Mouse (Mus musculus) liver, embryonic 13.5 days (tissue): ENCODE results near the gene Gm45837. TPM values are rescaled to one million over a fixed set of nuclear protein-coding genes. Genes with fewer than 3 reads are reported as not detected.

Source experiments
- ATAC-seq: fragments of 200-750 bp; cut with Nextera tagmentation; 2 replicates; pipeline ENCODE4 v1.8.0; 2017; ENCODE audit warnings: low read depth, mild to moderate bottlenecking, moderate number of reproducible peaks, moderate library complexity
- DNase-seq: peaks from one replicate; pipeline ENCODE4 v3.0.0; 2022
- H3K27ac ChIP-seq: fragments of 300-500 bp; sonication (generic); 2 replicates; pipeline ENCODE4 v1.5.1; 2015; ENCODE audit warnings: moderate library complexity, mild to moderate bottlenecking, inconsistent platforms
- H3K27me3 ChIP-seq: fragments of 300-500 bp; sonication (generic); 2 replicates; pipeline ENCODE4 v1.6.1; 2015; ENCODE audit warnings: mild to moderate bottlenecking, inconsistent platforms
- H3K36me3 ChIP-seq: fragments of 300-500 bp; sonication (generic); 2 replicates; pipeline ENCODE4 v1.6.1; 2015; ENCODE audit warnings: mild to moderate bottlenecking, inconsistent platforms
- H3K4me1 ChIP-seq: fragments of 300-500 bp; sonication (generic); replicated peaks from 2 replicates; pipeline ENCODE4 v1.6.1; 2015; ENCODE audit warnings: inconsistent platforms
- H3K4me2 ChIP-seq: fragments of 300-500 bp; sonication (generic); 2 replicates; pipeline ENCODE4 v1.6.1; 2015; ENCODE audit warnings: inconsistent platforms, mild to moderate bottlenecking, moderate library complexity
- H3K4me3 ChIP-seq: fragments of 300-500 bp; sonication (generic); replicated peaks from 2 replicates; pipeline ENCODE4 v1.5.1; 2015; ENCODE audit warnings: mild to moderate bottlenecking, inconsistent platforms
- H3K9ac ChIP-seq: fragments of 300-500 bp; sonication (generic); 2 replicates; pipeline ENCODE4 v1.6.1; 2015; ENCODE audit warnings: mild to moderate bottlenecking, inconsistent platforms
- H3K9me3 ChIP-seq: fragments of 300-500 bp; sonication (generic); replicated peaks from 2 replicates; pipeline ENCODE4 v1.6.1; 2016; ENCODE audit warnings: inconsistent platforms
- WGBS: fragments of 180-500 bp; shearing (Covaris S2); methylation state at CpG from one replicate; pipeline ENCODE4 v1.1.7; 2015; ENCODE audit not compliant: insufficient replicate concordance; 5-methylcytosine and 5-hydroxymethylcytosine counted together
- polyA plus RNA-seq: library from polyadenylated mRNA; unstranded; fragments of >200 nt; fragmentation: Nextera tagmentation; extraction: Ambion mirVana; gene quantifications from 2 replicates; pipeline ENCODE4 v1.2.1, GENCODE M21; 2015

Gm45837 gene
- polyA plus RNA-seq, 1 experiment from 2014 or later, result 3.1 TPM

GRCm38 (mm10) chr7:101480671-101481070 is 70.0 kb downstream of the Gm45837 start:
- Histone ChIP-seq H3K9ac (no peak overlapping the region), H3K27ac (no peak overlapping the region), H3K9me3 (no peaks in the 10 kb centered on the region), H3K4me2 (no peak overlapping the region), H3K36me3 (no peaks in the 10 kb centered on the region), H3K27me3 (no peaks in the 10 kb centered on the region), H3K4me3 (no peak overlapping the region), H3K4me1 (no peaks in the 10 kb centered on the region)
- ATAC-seq (no peak), DNase-seq (no peak)
- WGBS, result 70% methylated on average over 6 of the region's 6 CpGs

DNA sequence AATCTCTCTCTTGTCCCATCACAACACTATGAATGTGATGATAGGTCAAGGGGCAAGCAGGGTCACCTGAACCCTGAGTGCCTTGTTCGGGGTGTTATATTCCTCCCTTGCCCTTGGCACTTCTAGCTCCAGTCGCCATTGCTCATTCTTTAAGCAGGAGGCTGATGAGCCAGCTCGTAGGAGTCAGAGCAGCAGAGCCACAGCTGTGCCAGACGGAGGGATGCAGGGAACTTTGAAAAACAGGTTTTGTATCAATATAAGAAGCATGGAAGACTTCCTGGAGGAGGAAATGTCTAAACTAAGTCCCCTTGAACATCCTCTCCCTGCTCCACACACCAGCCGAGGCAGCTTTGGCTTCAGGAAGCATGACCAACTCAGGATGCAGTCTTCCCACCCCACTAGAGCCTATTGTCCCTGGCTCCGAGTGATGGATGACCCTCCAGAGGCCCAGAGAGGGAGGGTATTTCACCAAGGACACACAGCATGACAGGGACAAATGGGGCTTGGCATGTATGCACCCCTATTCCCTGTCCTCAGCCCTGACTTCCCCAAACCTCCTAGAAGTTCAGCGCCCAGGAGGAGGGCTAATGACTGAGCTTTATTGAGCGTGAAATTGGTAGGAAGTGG is 71.3 kb downstream of the Gm45837 start:
- no peak for ATAC-seq

GRCm38 (mm10) chr7:101482499-101483081 is 71.9 kb downstream of the Gm45837 start:
- no peaks in the 10 kb centered on the region for H3K9me3 ChIP-seq
- H3K27me3 ChIP-seq, result no peaks in the 10 kb centered on the region
- no peaks in the 10 kb centered on the region for H3K36me3 ChIP-seq
- no peaks in the 10 kb centered on the region for H3K4me1 ChIP-seq
- DNase-seq (no peak), ATAC-seq (no peak)
- 70% methylated on average over 9 of the region's 9 CpGs for WGBS
- H3K4me3 ChIP-seq, result no peak overlapping the region
- no peak overlapping the region for H3K27ac ChIP-seq
- no peak overlapping the region for H3K9ac ChIP-seq
- no peak overlapping the region for H3K4me2 ChIP-seq

More for the DNA sequence above, 71.3 kb downstream of the Gm45837 start:
- H3K27me3 ChIP-seq, result no peaks in the 10 kb centered on the region
- H3K4me1 ChIP-seq, result no peaks in the 10 kb centered on the region
- no peaks in the 10 kb centered on the region for H3K36me3 ChIP-seq
- DNase-seq, result no peak
- H3K9ac ChIP-seq, result no peak overlapping the region
- 53% methylated on average over 8 of the region's 8 CpGs for WGBS
- H3K9me3 ChIP-seq, result no peaks in the 10 kb centered on the region
- H3K4me3 ChIP-seq, result no peak overlapping the region
- no peak overlapping the region for H3K4me2 ChIP-seq
- H3K27ac ChIP-seq, result no peak overlapping the region

GRCm38 (mm10) chr7:101483498-101484115 is 72.9 kb downstream of the Gm45837 start:
- ATAC-seq (no peak), DNase-seq (no peak)
- no peak overlapping the region for H3K27ac ChIP-seq
- H3K27me3 ChIP-seq, result no peaks in the 10 kb centered on the region
- H3K4me3 ChIP-seq, result no peak overlapping the region
- H3K36me3 ChIP-seq, result no peaks in the 10 kb centered on the region
- WGBS, result 53% methylated on average over 9 of the region's 9 CpGs
- H3K9me3 ChIP-seq, result no peaks in the 10 kb centered on the region
- H3K9ac ChIP-seq, result no peak overlapping the region
- no peak overlapping the region for H3K4me2 ChIP-seq
- H3K4me1 ChIP-seq, result no peaks in the 10 kb centered on the region

DNA sequence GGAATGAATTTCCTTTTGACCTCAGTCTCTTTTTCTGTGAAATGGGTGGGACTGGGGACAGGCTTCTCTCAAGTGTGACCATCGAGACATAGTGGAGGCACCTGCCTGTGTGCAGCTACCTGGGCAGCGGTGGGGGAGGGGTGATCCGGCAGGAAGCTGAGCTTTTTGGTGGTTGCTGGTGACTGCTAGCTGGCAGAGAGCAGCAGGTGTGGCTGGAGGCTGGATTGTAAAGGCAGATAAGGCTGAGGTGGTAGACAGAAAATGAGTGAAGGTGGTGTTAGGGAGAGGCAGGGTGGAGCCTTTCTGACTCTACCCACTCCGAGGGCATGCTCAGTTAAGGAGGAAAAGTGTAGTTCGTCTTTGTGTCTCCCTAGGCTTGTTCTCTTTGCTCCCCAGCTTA is 76.4 kb downstream of the Gm45837 start:
- Histone ChIP-seq H3K4me1 (no peaks in the 10 kb centered on the region), H3K4me2 (no peak overlapping the region), H3K36me3 (no peaks in the 10 kb centered on the region), H3K4me3 (no peak overlapping the region), H3K9ac (no peak overlapping the region), H3K9me3 (no peaks in the 10 kb centered on the region), H3K27ac (no peak overlapping the region), H3K27me3 (no peaks in the 10 kb centered on the region)
- no peak for ATAC-seq
- 64% methylated on average over 5 of the region's 5 CpGs for WGBS
- no peak for DNase-seq

DNA sequence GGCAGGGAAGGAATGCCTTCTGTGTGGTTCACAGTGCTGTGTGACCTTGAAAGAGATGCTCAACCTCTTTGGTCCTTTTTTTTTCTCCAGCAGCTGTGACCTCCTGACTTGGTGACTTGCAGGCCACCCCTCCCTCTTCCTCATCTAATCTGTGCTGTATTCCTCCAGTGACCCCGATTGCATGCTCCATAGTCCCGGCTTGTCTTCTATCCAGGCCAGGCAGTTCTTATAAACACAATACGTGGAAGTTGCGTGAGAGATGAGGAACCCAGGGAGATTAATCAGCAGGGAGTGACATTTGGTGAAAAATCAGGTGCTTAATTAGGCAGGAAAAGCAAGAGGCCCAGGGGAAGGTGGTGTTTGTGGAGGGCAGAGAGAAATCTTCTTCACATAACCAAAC is 80.3 kb downstream of the Gm45837 start:
- Histone ChIP-seq H3K27ac (no peak overlapping the region), H3K27me3 (no peaks in the 10 kb centered on the region), H3K4me3 (no peak overlapping the region), H3K9me3 (no peaks in the 10 kb centered on the region), H3K4me2 (no peak overlapping the region), H3K9ac (no peak overlapping the region), H3K36me3 (no peaks in the 10 kb centered on the region), H3K4me1 (no peaks in the 10 kb centered on the region)
- DNase-seq, result no peak
- 46% methylated on average over 4 of the region's 4 CpGs for WGBS
- ATAC-seq, result no peak

DNA sequence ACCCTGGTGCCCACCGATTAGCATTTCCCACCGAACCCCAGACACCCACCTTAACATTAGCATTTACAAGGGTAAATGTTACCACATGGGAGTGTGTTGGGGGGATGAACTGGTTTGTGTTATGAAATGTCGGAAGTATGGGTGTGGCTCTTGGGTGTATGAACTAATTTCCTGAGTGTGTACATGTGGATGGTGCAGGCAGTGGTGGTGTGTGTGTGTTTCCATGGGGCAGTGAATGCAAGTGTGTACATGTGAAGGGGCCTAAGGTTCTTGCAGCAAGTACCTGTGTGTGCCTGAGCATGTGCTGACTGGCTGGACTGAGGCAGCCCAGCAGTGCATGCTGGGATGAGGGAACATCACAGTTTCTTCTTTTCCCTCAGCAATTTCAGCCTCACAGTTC is 87.7 kb downstream of the Gm45837 start:
- Histone ChIP-seq H3K27ac (no peak overlapping the region), H3K9me3 (no peaks in the 10 kb centered on the region), H3K27me3 (peaks cover 5% of the 10 kb centered on the region; the same call in 1 of the 2 replicates), H3K36me3 (no peaks in the 10 kb centered on the region), H3K4me3 (no peak overlapping the region), H3K4me2 (no peak overlapping the region), H3K9ac (no peak overlapping the region), H3K4me1 (no peaks in the 10 kb centered on the region)
- DNase-seq (no peak), ATAC-seq (no peak)
- WGBS, result 68% methylated on average over 3 of the region's 3 CpGs

DNA sequence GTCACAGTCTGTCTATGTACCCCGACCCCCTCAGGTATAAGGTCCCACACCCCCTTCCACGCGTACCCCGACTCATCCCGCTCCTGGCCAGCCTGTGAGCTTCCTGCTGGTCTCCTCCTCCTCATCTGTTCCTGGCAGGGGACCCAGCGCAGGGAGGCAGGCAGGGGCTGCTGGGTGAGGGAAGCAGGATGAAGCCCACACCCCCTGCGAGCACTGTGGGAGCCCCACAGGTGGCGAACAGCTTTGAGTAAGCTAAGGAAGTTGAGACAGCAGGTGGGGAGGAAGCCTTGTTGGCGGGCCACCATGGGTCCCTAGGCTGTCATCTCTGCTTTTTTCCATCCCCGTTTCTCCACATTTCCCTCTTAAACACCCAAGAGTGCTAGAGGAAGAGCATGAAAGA is 88.6 kb downstream of the Gm45837 start:
- no peak overlapping the region for H3K4me2 ChIP-seq
- DNase-seq, result no peak
- H3K27me3 ChIP-seq, result peaks cover 10% of the 10 kb centered on the region; the same call in 1 of the 2 replicates

GRCm38 (mm10) chr7:101499701-101500100 is 89.0 kb downstream of the Gm45837 start:
- 59% methylated on average over 9 of the region's 9 CpGs for WGBS
- no peak for ATAC-seq
- no peak overlapping the region for H3K27ac ChIP-seq
- H3K4me3 ChIP-seq, result no peak overlapping the region
- H3K9me3 ChIP-seq, result no peaks in the 10 kb centered on the region
- no peaks in the 10 kb centered on the region for H3K36me3 ChIP-seq
- no peak overlapping the region for H3K4me2 ChIP-seq
- H3K27me3 ChIP-seq, result peaks cover 11% of the 10 kb centered on the region; the same call in 1 of the 2 replicates
- no peak for DNase-seq
- H3K4me1 ChIP-seq, result peaks cover 11% of the 10 kb centered on the region
- H3K9ac ChIP-seq, result no peak overlapping the region

More for the DNA sequence above, 88.6 kb downstream of the Gm45837 start:
- Histone ChIP-seq H3K4me1 (peaks cover 7% of the 10 kb centered on the region), H3K9me3 (no peaks in the 10 kb centered on the region), H3K36me3 (no peaks in the 10 kb centered on the region), H3K9ac (no peak overlapping the region), H3K4me3 (no peak overlapping the region), H3K27ac (no peak overlapping the region)
- no peak for ATAC-seq
- 42% methylated on average over 10 of the region's 10 CpGs for WGBS

GRCm38 (mm10) chr7:101501236-101501635 is 90.5 kb downstream of the Gm45837 start:
- Histone ChIP-seq H3K36me3 (no peaks in the 10 kb centered on the region), H3K27me3 (peaks cover 23% of the 10 kb centered on the region), H3K27ac (no peak overlapping the region), H3K4me2 (no peak overlapping the region), H3K4me3 (no peak overlapping the region), H3K4me1 (peaks cover 11% of the 10 kb centered on the region), H3K9me3 (no peaks in the 10 kb centered on the region), H3K9ac (no peak overlapping the region)
- WGBS, result 60% methylated on average over 6 of the region's 6 CpGs
- no peak for DNase-seq
- no peak for ATAC-seq

DNA sequence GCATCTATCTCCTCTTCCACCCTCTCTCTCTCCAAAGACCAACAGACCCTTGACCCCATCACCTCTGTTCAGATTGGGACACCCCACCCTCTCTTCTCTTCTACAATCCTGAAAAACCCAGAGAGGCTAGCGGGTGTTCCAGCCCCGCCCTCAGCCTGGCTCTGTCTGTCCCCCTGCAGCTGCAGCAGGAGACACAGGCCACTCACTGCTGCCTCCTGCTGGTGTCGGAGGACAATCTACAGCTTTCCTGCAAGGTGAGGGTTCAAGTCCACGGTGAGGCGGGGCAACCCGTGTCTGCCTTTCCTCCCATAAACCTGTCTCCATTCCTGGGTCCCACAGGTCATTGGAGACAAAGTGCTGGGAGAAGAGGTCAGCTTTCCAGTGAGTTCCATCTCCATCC is 91.0 kb downstream of the Gm45837 start:
- WGBS, result 52% methylated on average over 6 of the region's 6 CpGs
- no peak for DNase-seq

More for the DNA sequence above, 91.0 kb downstream of the Gm45837 start:
- Histone ChIP-seq H3K9me3 (no peaks in the 10 kb centered on the region), H3K9ac (no peak overlapping the region), H3K4me2 (no peak overlapping the region), H3K36me3 (no peaks in the 10 kb centered on the region), H3K27ac (no peak overlapping the region), H3K27me3 (peaks cover 23% of the 10 kb centered on the region), H3K4me3 (no peak overlapping the region), H3K4me1 (peaks cover 11% of the 10 kb centered on the region)
- ATAC-seq, result no peak
